Mouse (Mus musculus) gastrocnemius, postnatal 10 days (tissue): ENCODE results near the gene Slc7a5. TPM values are rescaled to one million over a fixed set of nuclear protein-coding genes. Genes with fewer than 3 reads are reported as not detected.

ENCODE experiments used
- DNase-seq: peaks from one replicate; pipeline ENCODE4 v3.0.0; 2021; ENCODE audit warnings: mixed read lengths
- total RNA-seq, 2 experiments: library from RNA; stranded (reverse); gene quantifications; 2 replicates each; pipeline ENCODE4 v1.2.3; 2021

Slc7a5 gene
- total RNA-seq, 2 experiments from 2014 or later = 8.1 to 10.7 TPM

GRCm38 (mm10) chr8:121936391-121936790, 28.9 kb upstream of the Slc7a5 start:
- DNase-seq = peak; percentile 46

- peak; percentile 73 for DNase-seq
These were observed 28.1 kb upstream of the Slc7a5 start for GRCm38 (mm10) chr8:121935341-121936294.

- DNase-seq = no peak
These were observed 27.4 kb upstream of the Slc7a5 start for GRCm38 (mm10) chr8:121934923-121935322.

- DNase-seq = no peak
These were observed 27.0 kb upstream of the Slc7a5 start for GRCm38 (mm10) chr8:121934506-121934905.

- DNase-seq = no peak
These were observed 25.4 kb upstream of the Slc7a5 start for GRCm38 (mm10) chr8:121932668-121933520.

- no peak for DNase-seq
These were observed 24.7 kb upstream of the Slc7a5 start for GRCm38 (mm10) chr8:121932026-121932667.

GRCm38 (mm10) chr8:121931571-121931970, 24.1 kb upstream of the Slc7a5 start:
- no peak for DNase-seq

GRCm38 (mm10) chr8:121930047-121930446, 22.6 kb upstream of the Slc7a5 start:
- no peak for DNase-seq

GRCm38 (mm10) chr8:121927316-121927715, 19.8 kb upstream of the Slc7a5 start:
- peak; percentile 58 for DNase-seq

- DNase-seq = no peak
These were observed 18.8 kb upstream of the Slc7a5 start for GRCm38 (mm10) chr8:121926266-121926665.

- DNase-seq = peak; percentile 83
These were observed 18.1 kb upstream of the Slc7a5 start for GRCm38 (mm10) chr8:121925624-121926023.

- no peak for DNase-seq
These were observed 17.2 kb upstream of the Slc7a5 start for GRCm38 (mm10) chr8:121924681-121925080.

- peak; percentile 47 for DNase-seq
These were observed 14.6 kb upstream of the Slc7a5 start for GRCm38 (mm10) chr8:121922101-121922500.

GRCm38 (mm10) chr8:121921582-121921981, 14.1 kb upstream of the Slc7a5 start:
- DNase-seq = no peak

GRCm38 (mm10) chr8:121919731-121920130, 12.2 kb upstream of the Slc7a5 start:
- no peak for DNase-seq

- DNase-seq = no peak
These were observed 11.7 kb upstream of the Slc7a5 start for GRCm38 (mm10) chr8:121919158-121919557.

GRCm38 (mm10) chr8:121913378-121913777, 5.9 kb upstream of the Slc7a5 start:
- DNase-seq = no peak

GRCm38 (mm10) chr8:121912831-121913230, 5.3 kb upstream of the Slc7a5 start:
- DNase-seq = no peak

- no peak for DNase-seq
These were observed 4.5 kb upstream of the Slc7a5 start for GRCm38 (mm10) chr8:121911987-121912386.

GRCm38 (mm10) chr8:121911400-121911799, 3.9 kb upstream of the Slc7a5 start:
- DNase-seq = no peak

GRCm38 (mm10) chr8:121909663-121910062, 2.2 kb upstream of the Slc7a5 start:
- DNase-seq = peak; percentile 79

GRCm38 (mm10) chr8:121909148-121909541, 1.7 kb upstream of the Slc7a5 start:
- DNase-seq = no peak
